Mouse (Mus musculus) intestine, embryonic 15.5 days (tissue): ENCODE measurements around the gene Cxcr5. TPM values are rescaled to one million over a fixed set of nuclear protein-coding genes. Genes with fewer than 3 reads are reported as not detected.
A peak's percentile ranks its signal among the peaks of the same experiment; 100 is the strongest.

Experiments used
- ATAC-seq: fragments of 200-750 bp; cut with Nextera tagmentation; 2 replicates; pipeline ENCODE4 v1.8.0; 2017; ENCODE audit warnings: moderate TSS enrichment, moderate library complexity
- H3K27ac ChIP-seq: fragments of 300-500 bp; sonication (generic); 2 replicates; pipeline ENCODE4 v1.5.1; 2015; ENCODE audit warnings: mild to moderate bottlenecking, inconsistent platforms
- H3K27me3 ChIP-seq: fragments of 300-500 bp; sonication (generic); replicated peaks from 2 replicates; pipeline ENCODE4 v1.6.1; 2015; ENCODE audit warnings: inconsistent platforms
- H3K36me3 ChIP-seq: fragments of 300-500 bp; sonication (generic); 2 replicates; pipeline ENCODE4 v1.6.1; 2015; ENCODE audit warnings: inconsistent platforms
- H3K4me1 ChIP-seq: fragments of 300-500 bp; sonication (generic); replicated peaks from 2 replicates; pipeline ENCODE4 v1.6.1; 2015; ENCODE audit warnings: inconsistent platforms
- H3K4me2 ChIP-seq: fragments of 300-500 bp; sonication (generic); replicated peaks from 2 replicates; pipeline ENCODE4 v1.6.1; 2015; ENCODE audit warnings: mild to moderate bottlenecking, inconsistent platforms
- H3K4me3 ChIP-seq: fragments of 300-500 bp; sonication (generic); replicated peaks from 2 replicates; pipeline ENCODE4 v1.5.1; 2015; ENCODE audit warnings: inconsistent platforms
- H3K9ac ChIP-seq: fragments of 300-500 bp; sonication (generic); 2 replicates; pipeline ENCODE4 v1.6.1; 2015; ENCODE audit warnings: inconsistent platforms
- H3K9me3 ChIP-seq: fragments of 300-500 bp; sonication (generic); 2 replicates; pipeline ENCODE4 v1.6.1; 2016; ENCODE audit warnings: inconsistent platforms
- WGBS: fragments of 180-500 bp; shearing (Covaris S2); methylation state at CpG from one replicate; pipeline ENCODE4 v1.1.7; 2015; 5-methylcytosine and 5-hydroxymethylcytosine counted together
- polyA plus RNA-seq: library from polyadenylated mRNA; unstranded; fragments of >200 nt; fragmentation: Nextera tagmentation; extraction: Ambion mirVana; gene quantifications from 2 replicates; pipeline ENCODE4 v1.2.1, GENCODE M21; 2015

Cxcr5 gene
- polyA plus RNA-seq, 1 experiment from 2014 or later: 1.3 TPM

- H3K27ac ChIP-seq: peak overlapping the region; percentile 98
- H3K36me3 ChIP-seq: no peaks in the 10 kb centered on the region
- H3K4me2 ChIP-seq: peak overlapping the region; percentile 86
- peak overlapping the region; percentile 95 for H3K4me3 ChIP-seq
- H3K9me3 ChIP-seq: no peaks in the 10 kb centered on the region
- H3K4me1 ChIP-seq: peaks cover 73% of the 10 kb centered on the region
- WGBS: 14% methylated on average over 14 of the region's 14 CpGs
- H3K27me3 ChIP-seq: no peaks in the 10 kb centered on the region
- H3K9ac ChIP-seq: peak overlapping the region; percentile 93
- no peak for ATAC-seq
Measured at GRCm38 (mm10) chr9:44485516-44486161, 76.0 kb downstream of the Cxcr5 start.

GRCm38 (mm10) chr9:44485105-44485515 is 76.6 kb downstream of the Cxcr5 start:
- Histone ChIP-seq H3K27me3 (no peaks in the 10 kb centered on the region), H3K4me3 (peak overlapping the region; percentile 95), H3K9me3 (no peaks in the 10 kb centered on the region), H3K4me2 (peak overlapping the region; percentile 86), H3K9ac (peak overlapping the region; percentile 93), H3K36me3 (no peaks in the 10 kb centered on the region), H3K27ac (peak overlapping the region; percentile 98), H3K4me1 (peaks cover 73% of the 10 kb centered on the region)
- ATAC-seq: no peak
- 25% methylated on average over 6 of the region's 6 CpGs for WGBS

- H3K36me3 ChIP-seq: no peaks in the 10 kb centered on the region
- ATAC-seq: no peak
- H3K4me2 ChIP-seq: peak overlapping the region; percentile 86
- peak overlapping the region; percentile 95 for H3K4me3 ChIP-seq
- peak overlapping the region; percentile 93 for H3K9ac ChIP-seq
- WGBS: 19% methylated on average over 7 of the region's 7 CpGs
- no peaks in the 10 kb centered on the region for H3K9me3 ChIP-seq
- peaks cover 71% of the 10 kb centered on the region for H3K4me1 ChIP-seq
- H3K27me3 ChIP-seq: no peaks in the 10 kb centered on the region
- peak overlapping the region; percentile 98 for H3K27ac ChIP-seq
Measured at GRCm38 (mm10) chr9:44484311-44485104, 77.2 kb downstream of the Cxcr5 start.

GRCm38 (mm10) chr9:44483510-44484044 is 78.1 kb downstream of the Cxcr5 start:
- Histone ChIP-seq H3K4me3 (peak overlapping the region; percentile 95), H3K4me2 (peak overlapping the region; percentile 86), H3K27me3 (no peaks in the 10 kb centered on the region), H3K9me3 (no peaks in the 10 kb centered on the region), H3K27ac (peak overlapping the region; percentile 98), H3K4me1 (peaks cover 62% of the 10 kb centered on the region), H3K36me3 (no peaks in the 10 kb centered on the region), H3K9ac (peak overlapping the region; percentile 93)
- ATAC-seq: peak; percentile 11
- 0% methylated on average over 12 of the region's 12 CpGs for WGBS

GRCm38 (mm10) chr9:44483041-44483509 is 78.6 kb downstream of the Cxcr5 start:
- WGBS: 0% methylated on average over 35 of the region's 39 CpGs
- Histone ChIP-seq H3K27me3 (no peaks in the 10 kb centered on the region), H3K9ac (peak overlapping the region; percentile 93), H3K27ac (peak overlapping the region; percentile 98), H3K9me3 (no peaks in the 10 kb centered on the region), H3K4me1 (peaks cover 60% of the 10 kb centered on the region), H3K36me3 (no peaks in the 10 kb centered on the region), H3K4me3 (peak overlapping the region; percentile 95), H3K4me2 (peak overlapping the region; percentile 86)
- ATAC-seq: no peak

GRCm38 (mm10) chr9:44482552-44482951 is 79.1 kb downstream of the Cxcr5 start, which contains the start of gene Bcl9l:
Gene Bcl9l, plus strand, starts transcription at chr9:44482825.
- peaks cover 57% of the 10 kb centered on the region for H3K4me1 ChIP-seq
- no peaks in the 10 kb centered on the region for H3K27me3 ChIP-seq
- no peaks in the 10 kb centered on the region for H3K36me3 ChIP-seq
- H3K9ac ChIP-seq: peak within 1 kb of the TSS; percentile 93
- H3K4me3 ChIP-seq: peak within 1 kb of the TSS; percentile 95
- peak within 1 kb of the TSS; percentile 86 for H3K4me2 ChIP-seq
- H3K9me3 ChIP-seq: no peaks in the 10 kb centered on the region
- H3K27ac ChIP-seq: peak within 1 kb of the TSS; percentile 98
- 0% methylated on average over 30 of the region's 31 CpGs for WGBS
- ATAC-seq: peak; percentile 41

- peak overlapping the region; percentile 86 for H3K4me2 ChIP-seq
- H3K36me3 ChIP-seq: no peaks in the 10 kb centered on the region
Measured at GRCm38 (mm10) chr9:44482112-44482511, 79.6 kb downstream of the Cxcr5 start.

GRCm38 (mm10) chr9:44479628-44480428 is 81.8 kb downstream of the Cxcr5 start:
- ATAC-seq: peak; percentile 58
- H3K9me3 ChIP-seq: no peaks in the 10 kb centered on the region
- WGBS: under 1% methylated on average over 26 of the region's 26 CpGs
- H3K4me3 ChIP-seq: peak overlapping the region; percentile 77
- peak overlapping the region; percentile 89 for H3K9ac ChIP-seq
- no peaks in the 10 kb centered on the region for H3K27me3 ChIP-seq
- peaks cover 36% of the 10 kb centered on the region for H3K4me1 ChIP-seq
- H3K36me3 ChIP-seq: no peaks in the 10 kb centered on the region
- H3K4me2 ChIP-seq: peak overlapping the region; percentile 97
- peak overlapping the region; percentile 99 for H3K27ac ChIP-seq

More at GRCm38 (mm10) chr9:44482112-44482511, 79.6 kb downstream of the Cxcr5 start:
- Histone ChIP-seq H3K9me3 (no peaks in the 10 kb centered on the region), H3K9ac (peak overlapping the region; percentile 93), H3K27ac (peak overlapping the region; percentile 98), H3K27me3 (no peaks in the 10 kb centered on the region), H3K4me1 (peaks cover 57% of the 10 kb centered on the region), H3K4me3 (peak overlapping the region; percentile 95)
- no peak for ATAC-seq
- 12% methylated on average over 3 of the region's 3 CpGs for WGBS

GRCm38 (mm10) chr9:44478959-44479605 is 82.6 kb downstream of the Cxcr5 start:
- H3K4me2 ChIP-seq: peak overlapping the region; percentile 97
- WGBS: under 1% methylated on average over 29 of the region's 29 CpGs
- H3K27ac ChIP-seq: peak overlapping the region; percentile 99
- no peaks in the 10 kb centered on the region for H3K36me3 ChIP-seq
- H3K9me3 ChIP-seq: no peaks in the 10 kb centered on the region
- no peaks in the 10 kb centered on the region for H3K27me3 ChIP-seq
- peak overlapping the region; percentile 77 for H3K4me3 ChIP-seq
- H3K4me1 ChIP-seq: peaks cover 29% of the 10 kb centered on the region
- peak; percentile 64 for ATAC-seq
- peak overlapping the region; percentile 89 for H3K9ac ChIP-seq

- Histone ChIP-seq H3K4me3 (peak overlapping the region; percentile 77), H3K4me1 (peaks cover 24% of the 10 kb centered on the region), H3K4me2 (peak overlapping the region; percentile 97), H3K27ac (peak overlapping the region; percentile 99), H3K9ac (peak overlapping the region; percentile 89), H3K9me3 (no peaks in the 10 kb centered on the region), H3K36me3 (no peaks in the 10 kb centered on the region), H3K27me3 (no peaks in the 10 kb centered on the region)
- peak; percentile 65 for ATAC-seq
- WGBS: 0% methylated on average over 23 of the region's 27 CpGs
Measured at GRCm38 (mm10) chr9:44478229-44478921, 83.3 kb downstream of the Cxcr5 start.
